In the genomic region with DNA sequence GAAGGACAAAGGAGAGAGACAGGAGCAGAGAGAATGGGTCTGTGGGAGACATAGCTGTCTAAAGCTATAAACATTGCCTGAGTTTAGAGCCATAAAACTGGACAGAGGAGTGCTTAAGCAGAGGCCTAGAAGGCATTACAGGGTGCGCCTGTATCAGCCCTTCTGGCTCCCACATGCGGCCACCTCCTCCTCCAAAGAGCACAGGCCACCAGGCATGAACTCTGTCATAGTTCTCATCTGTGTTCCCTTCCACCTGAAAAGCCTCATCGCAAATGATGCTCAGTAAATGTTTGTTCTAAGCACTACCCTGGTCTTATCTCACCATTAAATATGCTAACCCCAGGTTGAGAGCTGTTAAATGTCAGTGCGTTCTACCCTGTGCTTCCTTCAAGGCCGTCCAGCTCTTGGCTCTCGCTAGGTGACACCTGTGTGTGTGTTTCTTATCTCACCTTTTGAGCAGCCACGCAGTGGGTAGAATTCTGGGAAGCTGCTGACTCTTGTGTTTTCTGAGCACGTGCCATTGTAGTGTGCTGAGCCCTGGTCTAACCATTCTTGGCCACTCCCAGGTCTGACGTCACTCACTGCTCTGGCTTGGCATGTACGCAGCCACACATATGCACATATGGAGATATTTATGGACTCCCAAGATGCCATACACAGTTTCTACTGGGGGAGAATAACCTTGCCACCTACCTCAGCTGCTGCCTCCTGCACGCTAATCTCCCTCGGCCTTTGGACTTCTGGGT, we compare ENCODE assay signal across 10 mouse cellular contexts. TPM values are rescaled to one million over a fixed set of nuclear protein-coding genes. Genes with fewer than 3 reads are reported as not detected.
DNase-seq lines count a peak whose midpoint lies in the region; ATAC-seq and TF ChIP-seq lines count a peak whose summit lies in the region.
"Had no signal": no experiment of that assay in that cellular context is flagged by ENCODE, and none has a peak within 500 bp of the region (broad histone marks: within the 10 kb centered on the region; RNA-seq: fewer than 3 reads in every experiment).

No protein-coding gene starts in this region.

- no peak for TF ChIP-seq CTCF in forebrain, postnatal 0 days (IDR thresholded peaks at IDR 0.05; ENCODE audit: low read depth)
- TF ChIP-seq CTCF in thymus, adult 2 months (IDR thresholded peaks at IDR 0.05; ENCODE audit: borderline replicate concordance, control insufficient read depth, extremely low read depth, insufficient read depth, low read length, poor library complexity): no peak

- no peak for DNase-seq in forebrain, postnatal 0 days
- peak; percentile 81 for DNase-seq in intestine, embryonic 14.5 days (ENCODE audit: low spot score)
- DNase-seq in thymus, adult 2 months: no peak
- DNase-seq: adrenal gland, postnatal 14 days; heart, adult 2 months had no signal

- WGBS in forebrain, postnatal 0 days: 91% methylated on average over 12 of the region's 12 CpGs
- 95% methylated on average over 12 of the region's 12 CpGs for WGBS in forebrain, embryonic 13.5 days
- WGBS in intestine, embryonic 14.5 days: 65% methylated on average over 12 of the region's 12 CpGs
- 43% methylated on average over 12 of the region's 12 CpGs for WGBS in lung, embryonic 16.5 days
- 73% methylated on average over 12 of the region's 12 CpGs for WGBS in thymus, adult 2 months
- 96% methylated on average over 12 of the region's 12 CpGs for WGBS in hindbrain, embryonic 16.5 days
- 94% methylated on average over 12 of the region's 12 CpGs for WGBS in forebrain, embryonic 12.5 days

- 0 out of 2 replicates have a peak, but pooled peaks cover 5% of the 10 kb centered on the region for H3K4me1 ChIP-seq in forebrain, postnatal 0 days (ENCODE audit: insufficient read depth)
- peaks cover 21% of the 10 kb centered on the region for H3K4me1 ChIP-seq in forebrain, embryonic 13.5 days
- H3K4me1 ChIP-seq in intestine, embryonic 14.5 days (replicated peaks; ENCODE audit: control insufficient read depth, insufficient read depth, low read length): peaks cover 21% of the 10 kb centered on the region
- peaks cover 64% of the 10 kb centered on the region for H3K4me1 ChIP-seq in lung, embryonic 16.5 days (replicated peaks; ENCODE audit: control insufficient read depth, insufficient read depth, low read length)
- H3K4me1 ChIP-seq in thymus, adult 2 months (replicated peaks; ENCODE audit: control insufficient read depth, insufficient read depth, low read length): peaks cover 33% of the 10 kb centered on the region
- H3K4me1 ChIP-seq in hindbrain, embryonic 16.5 days (ENCODE audit: control insufficient read depth, insufficient read depth, low read depth, low read length): peaks cover 11% of the 10 kb centered on the region
- H3K4me1 ChIP-seq in forebrain, embryonic 12.5 days: peaks cover 23% of the 10 kb centered on the region

- H3K4me3 ChIP-seq in forebrain, postnatal 0 days (ENCODE audit: low read depth, low read length): no peak overlapping the region
- no peak overlapping the region for H3K4me3 ChIP-seq in forebrain, embryonic 13.5 days
- H3K4me3 ChIP-seq in intestine, embryonic 14.5 days (ENCODE audit: low read depth, low read length): no peak overlapping the region
- peak overlapping the region; percentile 1; the same call in 1 of the 2 replicates for H3K4me3 ChIP-seq in lung, embryonic 16.5 days (ENCODE audit: low read length)
- no peak overlapping the region for H3K4me3 ChIP-seq in thymus, adult 2 months (ENCODE audit: control insufficient read depth, insufficient read depth, low read length)
- no peak overlapping the region for H3K4me3 ChIP-seq in hindbrain, embryonic 16.5 days (ENCODE audit: low read length)
- H3K4me3 ChIP-seq in forebrain, embryonic 12.5 days (replicated peaks): no peak overlapping the region
- H3K4me3 ChIP-seq: heart, adult 2 months had no signal

- H3K9ac ChIP-seq in forebrain, postnatal 0 days: no peak overlapping the region
- H3K9ac ChIP-seq in forebrain, embryonic 13.5 days: no peak overlapping the region
- no peak overlapping the region for H3K9ac ChIP-seq in intestine, embryonic 14.5 days (ENCODE audit: low read length)
- no peak overlapping the region for H3K9ac ChIP-seq in lung, embryonic 16.5 days (ENCODE audit: low read length)
- H3K9ac ChIP-seq in hindbrain, embryonic 16.5 days (ENCODE audit: low read depth, low read length): no peak overlapping the region
- no peak overlapping the region for H3K9ac ChIP-seq in forebrain, embryonic 12.5 days

- TF ChIP-seq POLR2A in thymus, adult 2 months (IDR thresholded peaks at IDR 0.05; ENCODE audit: control insufficient read depth, extremely low read depth, insufficient read depth, low read length, poor library complexity): no peak

- no peaks in the 10 kb centered on the region for H3K27me3 ChIP-seq in forebrain, postnatal 0 days (ENCODE audit: insufficient read depth, low read length)
- H3K27me3 ChIP-seq in forebrain, embryonic 13.5 days: no peaks in the 10 kb centered on the region; the same call in 1 of the 2 replicates
- no peaks in the 10 kb centered on the region for H3K27me3 ChIP-seq in intestine, embryonic 14.5 days (replicated peaks; ENCODE audit: control insufficient read depth, insufficient read depth, low read length)
- H3K27me3 ChIP-seq in lung, embryonic 16.5 days (ENCODE audit: control insufficient read depth, insufficient read depth, low read depth, low read length): no peaks in the 10 kb centered on the region
- no peaks in the 10 kb centered on the region for H3K27me3 ChIP-seq in thymus, adult 2 months (ENCODE audit: control insufficient read depth, insufficient read depth, low read length)
- H3K27me3 ChIP-seq in hindbrain, embryonic 16.5 days (replicated peaks; ENCODE audit: control insufficient read depth, insufficient read depth, low read length): no peaks in the 10 kb centered on the region
- H3K27me3 ChIP-seq in forebrain, embryonic 12.5 days: no peaks in the 10 kb centered on the region

- no peaks in the 10 kb centered on the region for H3K36me3 ChIP-seq in forebrain, postnatal 0 days (ENCODE audit: insufficient read depth)
- no peaks in the 10 kb centered on the region for H3K36me3 ChIP-seq in forebrain, embryonic 13.5 days (ENCODE audit: poor library complexity, severe bottlenecking)
- H3K36me3 ChIP-seq in intestine, embryonic 14.5 days (ENCODE audit: control insufficient read depth, insufficient read depth, low read length): no peaks in the 10 kb centered on the region
- H3K36me3 ChIP-seq in lung, embryonic 16.5 days (ENCODE audit: control insufficient read depth, insufficient read depth, low read length): no peaks in the 10 kb centered on the region
- no peaks in the 10 kb centered on the region for H3K36me3 ChIP-seq in thymus, adult 2 months (ENCODE audit: control insufficient read depth, insufficient read depth, low read length)
- H3K36me3 ChIP-seq in hindbrain, embryonic 16.5 days (ENCODE audit: control insufficient read depth, insufficient read depth, low read length): no peaks in the 10 kb centered on the region
- no peaks in the 10 kb centered on the region; the same call in 1 of the 2 replicates for H3K36me3 ChIP-seq in forebrain, embryonic 12.5 days (replicated peaks)

- H3K27ac ChIP-seq in forebrain, postnatal 0 days (ENCODE audit: low read depth, low read length): no peak overlapping the region
- H3K27ac ChIP-seq in forebrain, embryonic 13.5 days: no peak overlapping the region
- peak overlapping the region; percentile 74 for H3K27ac ChIP-seq in intestine, embryonic 14.5 days (ENCODE audit: low read depth)
- H3K27ac ChIP-seq in lung, embryonic 16.5 days (ENCODE audit: low read length): peak overlapping the region; percentile 88
- no peak overlapping the region for H3K27ac ChIP-seq in thymus, adult 2 months (ENCODE audit: control insufficient read depth, insufficient read depth, low read length)
- H3K27ac ChIP-seq in hindbrain, embryonic 16.5 days (ENCODE audit: low read depth, low read length): no peak overlapping the region
- H3K27ac ChIP-seq in forebrain, embryonic 12.5 days: no peak overlapping the region
- H3K27ac ChIP-seq: heart, adult 2 months had no signal

- 0 out of 2 replicates have a peak, but pooled peaks have one; percentile 27 for ATAC-seq in forebrain, postnatal 0 days
- ATAC-seq in forebrain, embryonic 13.5 days: no peak
- ATAC-seq in CD4-positive, CD25-positive, alpha-beta regulatory T cell, adult 4 months: peak; percentile 81
- peak; percentile 89 for ATAC-seq in intestine, embryonic 14.5 days (replicated peaks; ENCODE audit: low FRiP score, low TSS enrichment, low read depth)
- peak; percentile 80 for ATAC-seq in lung, embryonic 16.5 days (ENCODE audit: low read depth)
- no peak for ATAC-seq in hindbrain, embryonic 16.5 days
- ATAC-seq in forebrain, embryonic 12.5 days (ENCODE audit: low FRiP score): no peak

- no peak overlapping the region for H3K4me2 ChIP-seq in forebrain, postnatal 0 days (ENCODE audit: low read depth)
- H3K4me2 ChIP-seq in forebrain, embryonic 13.5 days: no peak overlapping the region
- 0 out of 2 replicates have a peak overlapping the region, but pooled peaks have one; percentile 15 for H3K4me2 ChIP-seq in intestine, embryonic 14.5 days (ENCODE audit: low read length)
- peak overlapping the region; percentile 31 for H3K4me2 ChIP-seq in lung, embryonic 16.5 days (ENCODE audit: low read depth, low read length)
- H3K4me2 ChIP-seq in hindbrain, embryonic 16.5 days (ENCODE audit: low read length): no peak overlapping the region
- no peak overlapping the region for H3K4me2 ChIP-seq in forebrain, embryonic 12.5 days

- H3K9me3 ChIP-seq in forebrain, postnatal 0 days (ENCODE audit: low read length): no peaks in the 10 kb centered on the region
- H3K9me3 ChIP-seq in forebrain, embryonic 13.5 days (replicated peaks): no peaks in the 10 kb centered on the region
- H3K9me3 ChIP-seq in intestine, embryonic 14.5 days (ENCODE audit: control insufficient read depth, low read length): no peaks in the 10 kb centered on the region
- no peaks in the 10 kb centered on the region for H3K9me3 ChIP-seq in lung, embryonic 16.5 days (ENCODE audit: control insufficient read depth, low read length)
- no peaks in the 10 kb centered on the region for H3K9me3 ChIP-seq in hindbrain, embryonic 16.5 days (ENCODE audit: control insufficient read depth, low read length)
- no peaks in the 10 kb centered on the region for H3K9me3 ChIP-seq in forebrain, embryonic 12.5 days

RNA-seq across cellular contexts. Expression of gene Mbnl2, which starts 37.4 kb away (rescaled TPM):
- total RNA-seq in forebrain, postnatal 0 days (2014; rRNA removed): 38.9 and 58.6 TPM in 2 replicates
- polyA plus RNA-seq in forebrain, postnatal 0 days (2015; fragmentation: Nextera tagmentation; extraction: Ambion mirVana): 17.1 and 23.9 TPM in 2 replicates
- 18.7 and 19.4 TPM in 2 replicates for polyA plus RNA-seq in forebrain, embryonic 13.5 days (2015; fragmentation: Nextera tagmentation; extraction: Ambion mirVana)
- polyA plus RNA-seq in CD4-positive, CD25-positive, alpha-beta regulatory T cell, adult 4 months (2017; shearing (Covaris generic)): 10 to 100 TPM; 50.7 to 52.1 TPM
- polyA plus RNA-seq in intestine, embryonic 14.5 days (2014; fragmentation: Nextera tagmentation; extraction: Ambion mirVana): 111 and 118 TPM in 2 replicates
- 162 and 164 TPM in 2 replicates for polyA plus RNA-seq in lung, embryonic 16.5 days (2015; fragmentation: Nextera tagmentation; extraction: Ambion mirVana)
- polyA plus RNA-seq in thymus, adult 2 months (2012; rRNA removed): 58.9 and 64.4 TPM in 2 replicates
- 25.4 and 29.1 TPM in 2 replicates for polyA plus RNA-seq in hindbrain, embryonic 16.5 days (2015; fragmentation: Nextera tagmentation; extraction: Ambion mirVana)
- 29.4 and 32.5 TPM in 2 replicates for polyA plus RNA-seq in forebrain, embryonic 12.5 days (2016; fragmentation: Nextera tagmentation; extraction: Ambion mirVana)

Comparison
In these comparisons a context has a peak if more than half of its experiments do, and no peak if none do; other contexts are left out.
1. ATAC-seq: peak in forebrain, postnatal 0 days (single experiment), CD4-positive, CD25-positive, alpha-beta regulatory T cell, adult 4 months (single experiment), intestine, embryonic 14.5 days (single experiment) and lung, embryonic 16.5 days (single experiment); none in forebrain, embryonic 13.5 days (single experiment), hindbrain, embryonic 16.5 days (single experiment) and forebrain, embryonic 12.5 days (single experiment).
2. H3K27ac ChIP-seq: peak in intestine, embryonic 14.5 days (single experiment) and lung, embryonic 16.5 days (single experiment); none in forebrain, postnatal 0 days (single experiment), forebrain, embryonic 13.5 days (single experiment), thymus, adult 2 months (single experiment), hindbrain, embryonic 16.5 days (single experiment) and forebrain, embryonic 12.5 days (single experiment).
3. H3K4me2 ChIP-seq: peak in intestine, embryonic 14.5 days (single experiment) and lung, embryonic 16.5 days (single experiment); none in forebrain, postnatal 0 days (single experiment), forebrain, embryonic 13.5 days (single experiment), hindbrain, embryonic 16.5 days (single experiment) and forebrain, embryonic 12.5 days (single experiment).